Mouse (Mus musculus) ovary, postnatal 36 days (tissue): ENCODE data around the gene Prkab2.

Experiments used
- DNase-seq: peaks from one replicate; pipeline ENCODE4 v3.0.0; 2022; ENCODE audit warnings: low spot score, mixed read lengths

Prkab2 gene

DNA sequence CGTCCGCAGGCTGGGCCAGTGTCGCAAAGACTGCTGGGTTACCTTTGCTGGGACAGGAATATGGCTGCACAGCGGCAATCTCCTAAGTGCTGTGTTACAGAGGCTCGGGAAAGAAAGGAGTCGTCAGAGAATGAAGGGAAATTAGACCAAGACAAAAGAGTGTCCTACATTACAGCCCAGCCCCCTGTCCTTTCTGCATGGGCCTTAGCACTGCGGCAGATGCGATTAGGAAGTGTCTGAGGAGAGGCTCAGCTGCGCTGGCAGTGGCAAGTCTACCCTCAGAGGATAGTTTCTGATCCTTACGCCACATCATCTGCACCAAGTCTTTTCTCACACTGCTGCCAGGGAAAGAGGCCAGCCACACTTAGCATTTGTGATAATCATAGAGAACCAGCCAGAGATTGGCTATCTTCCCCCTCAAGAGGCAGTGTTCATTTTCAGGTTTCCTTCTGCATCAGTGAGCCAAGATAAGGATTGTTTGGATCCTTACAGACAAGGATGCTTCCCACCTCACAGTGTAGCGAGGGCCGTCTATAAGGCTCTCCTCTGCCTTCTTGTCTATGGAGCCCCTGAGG, 33.5 kb downstream of the Prkab2 start:
- no peak for DNase-seq

- DNase-seq = no peak
Measured at GRCm38 (mm10) chr3:97693806-97694205, 35.8 kb downstream of the Prkab2 start.

DNA sequence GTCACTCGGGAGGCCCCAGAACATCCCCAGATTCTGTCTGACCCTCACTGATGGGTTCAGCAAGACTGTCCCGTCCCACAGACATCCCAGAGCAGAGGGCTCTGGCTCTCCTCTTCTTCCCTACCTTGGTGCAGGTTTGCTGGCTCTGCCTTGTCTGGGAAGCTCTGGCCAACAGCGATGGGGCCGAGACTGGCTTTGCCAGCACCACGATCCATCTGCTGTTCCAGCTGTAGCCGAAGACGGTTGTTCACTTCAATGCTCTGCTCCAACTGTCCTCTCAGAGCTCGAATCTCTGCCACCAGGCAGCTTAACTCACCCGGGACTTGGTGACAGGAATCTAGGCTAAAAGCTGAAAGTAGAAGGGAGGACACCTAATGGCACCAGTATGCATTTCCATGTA, 38.9 kb downstream of the Prkab2 start:
- DNase-seq = no peak

DNA sequence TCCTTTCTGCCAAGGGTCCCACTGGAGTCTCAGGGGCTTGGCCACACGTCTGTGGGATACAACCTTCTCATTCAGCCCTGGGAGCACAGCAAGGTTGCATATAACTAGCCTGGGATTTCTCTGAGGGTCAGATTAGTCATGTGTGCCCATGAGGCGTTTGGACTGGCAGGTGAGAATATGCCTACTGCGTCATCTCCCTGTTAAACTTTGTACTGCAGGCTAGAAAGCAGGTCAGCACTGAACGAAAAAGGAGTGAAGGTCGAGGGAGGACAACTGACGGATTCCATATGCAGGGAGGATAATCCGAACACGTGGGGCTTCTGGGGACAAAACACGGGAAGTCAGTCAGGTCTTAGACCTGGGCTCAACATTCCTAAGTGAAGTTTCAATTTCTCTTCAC, 39.3 kb downstream of the Prkab2 start:
- no peak for DNase-seq

DNA sequence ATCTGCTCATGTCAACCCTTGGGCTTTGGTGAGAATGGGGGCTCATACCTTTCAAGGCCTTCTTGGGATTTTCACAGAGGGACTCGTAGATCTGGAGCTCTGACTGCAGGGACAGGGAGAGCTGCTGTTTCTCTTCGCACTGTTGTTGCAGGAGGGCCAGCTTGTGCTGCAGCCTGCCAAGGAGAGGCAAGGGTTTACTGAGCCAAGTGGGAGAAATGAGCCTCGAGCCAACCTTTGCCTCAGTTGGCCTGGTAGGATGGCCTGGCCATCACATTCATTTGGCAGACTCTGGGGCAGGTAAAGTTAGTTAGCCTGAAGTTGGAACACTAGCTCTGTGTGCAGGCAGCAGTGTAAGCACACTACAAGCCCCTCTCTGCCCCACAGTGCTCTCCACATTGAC, 41.1 kb downstream of the Prkab2 start:
- DNase-seq = no peak

- no peak for DNase-seq
Measured at GRCm38 (mm10) chr3:97701198-97701597, 43.2 kb downstream of the Prkab2 start.

DNA sequence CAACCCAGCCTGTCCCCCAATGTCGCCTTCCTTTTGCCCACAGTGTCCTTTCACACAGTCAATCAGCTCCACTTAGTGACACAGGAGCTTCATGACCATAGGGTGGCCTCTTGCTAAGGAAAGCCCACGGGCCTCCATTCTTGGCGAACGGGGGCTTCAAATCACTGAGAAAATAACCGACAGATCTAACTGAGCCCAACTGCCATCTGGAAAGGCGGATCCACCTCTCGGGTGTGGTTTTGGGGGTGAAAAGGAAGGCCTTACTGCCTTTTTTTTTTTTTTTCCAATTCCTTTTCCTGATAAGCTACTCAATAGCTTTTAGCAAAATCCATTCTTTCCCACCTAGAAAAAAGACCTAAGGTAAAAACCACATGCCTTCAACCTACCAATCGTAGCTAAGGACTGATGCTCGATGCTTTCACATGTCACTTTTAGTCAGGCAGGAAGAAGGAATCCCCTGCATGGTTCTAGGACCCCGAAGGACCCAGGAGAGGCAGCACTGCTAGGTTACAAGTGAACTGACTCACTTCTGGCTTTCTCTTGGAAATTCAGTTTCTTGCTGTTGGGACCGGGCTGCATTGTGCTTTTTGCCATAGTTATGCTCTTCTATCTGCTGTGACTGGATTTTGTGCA, 44.6 kb downstream of the Prkab2 start:
- DNase-seq = no peak

- no peak for DNase-seq
Measured at GRCm38 (mm10) chr3:97705508-97705907, 47.5 kb downstream of the Prkab2 start.

DNA sequence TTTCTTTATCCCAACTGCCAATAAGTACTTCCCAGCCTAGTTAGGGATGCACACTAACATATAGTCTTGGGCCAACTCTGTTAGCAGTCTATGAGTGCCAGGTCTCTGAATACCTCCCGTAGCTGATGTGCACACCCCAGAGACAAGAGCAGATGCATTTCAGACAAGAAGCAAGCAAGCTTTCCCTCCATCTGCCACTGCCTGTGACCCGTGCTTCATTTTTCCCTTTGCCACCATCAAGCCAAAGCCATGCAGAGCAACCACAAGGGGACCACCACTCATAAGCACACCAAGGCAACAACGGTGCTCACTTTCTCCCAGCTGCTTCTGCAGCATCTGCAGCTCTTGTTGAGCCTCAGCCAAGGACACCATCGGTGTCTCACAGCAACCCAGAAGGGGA, 48.6 kb downstream of the Prkab2 start:
- DNase-seq = no peak

DNA sequence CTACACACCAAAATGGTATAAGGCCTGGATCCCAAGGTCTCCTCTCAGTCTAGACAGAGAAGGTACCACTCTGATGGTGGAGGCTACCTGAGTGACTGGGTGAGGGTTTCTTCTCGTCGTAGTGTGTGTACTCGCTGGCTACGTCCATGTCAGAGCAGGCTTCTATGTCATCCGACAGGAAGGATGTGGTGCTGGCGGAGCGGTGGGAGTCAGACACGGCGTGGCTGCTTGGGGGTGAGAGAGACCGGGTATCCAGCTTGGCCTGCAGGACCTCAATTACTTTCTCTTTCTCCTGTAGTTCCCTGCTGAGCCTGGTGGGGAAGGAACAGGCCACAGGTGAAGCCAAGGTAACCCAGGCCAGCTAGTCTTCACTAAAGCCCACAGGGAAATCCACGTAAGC, 52.1 kb downstream of the Prkab2 start:
- DNase-seq = no peak

DNA sequence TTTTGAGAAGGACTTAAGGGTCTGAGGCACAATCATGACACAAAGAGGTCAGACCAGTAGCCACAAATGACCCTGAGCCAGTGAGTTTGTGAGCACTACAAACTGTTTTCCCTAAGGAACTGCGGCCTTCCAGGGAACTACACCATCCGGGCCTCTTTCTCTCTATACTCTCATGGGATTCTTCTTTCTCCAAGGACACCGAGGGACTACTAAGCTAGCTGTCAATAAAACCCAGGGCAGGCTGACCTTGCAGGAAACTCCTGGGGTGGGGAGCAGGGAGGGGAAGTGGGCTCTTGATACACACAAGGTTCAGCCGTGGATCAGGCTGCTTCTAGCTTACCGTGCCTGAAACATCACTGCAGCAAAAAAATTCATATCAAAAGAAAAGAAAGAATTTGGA, 52.9 kb downstream of the Prkab2 start:
- DNase-seq = peak; percentile 43

DNA sequence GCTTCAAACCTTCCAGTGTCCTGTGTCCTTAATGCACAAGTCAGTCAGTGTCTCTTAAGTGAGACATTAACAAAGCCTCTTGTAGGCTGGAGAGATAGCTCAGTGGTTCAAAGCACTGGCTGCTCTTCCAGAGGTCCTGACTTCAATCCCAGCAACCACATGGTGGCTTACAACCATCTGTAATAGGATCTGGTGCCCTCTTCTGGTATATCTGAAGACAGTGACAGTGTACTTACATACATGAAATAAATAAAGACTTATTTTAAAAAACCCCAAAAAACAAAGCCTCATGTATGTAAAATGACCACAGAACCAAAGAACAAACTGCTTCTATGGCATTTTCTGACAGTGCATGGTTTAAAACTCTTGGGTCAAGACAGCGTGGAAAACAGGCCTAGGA, 57.9 kb downstream of the Prkab2 start:
- DNase-seq = no peak

GRCm38 (mm10) chr3:97719116-97719515, 61.1 kb downstream of the Prkab2 start:
- no peak for DNase-seq
